Mouse (Mus musculus): ENCODE data around the gene Ccdc73. TPM values are rescaled to one million over a fixed set of nuclear protein-coding genes. Genes with fewer than 3 reads are reported as not detected.

Ccdc73 gene
- total and polyA plus RNA-seq, 3 experiments, result 2.2 to 5.1 (median 2.2) TPM

DNA sequence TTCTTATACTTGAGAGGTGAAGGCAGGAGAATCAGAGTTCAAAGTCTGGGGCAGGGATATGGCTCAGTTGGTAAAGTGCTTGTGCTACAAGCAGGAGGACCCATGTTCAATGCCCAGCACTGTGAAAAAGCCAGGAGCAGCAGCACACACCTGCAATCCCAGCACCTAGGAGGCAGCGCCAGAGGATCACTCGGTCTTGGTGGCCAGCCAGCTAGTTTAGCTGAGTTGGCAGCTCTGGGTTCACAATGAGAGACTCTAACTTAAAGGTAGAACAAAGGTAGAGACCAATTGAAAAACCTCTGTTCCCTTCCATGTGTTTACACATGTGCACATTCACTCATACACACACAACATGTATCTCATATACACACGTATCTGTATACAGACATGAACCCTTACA lies 1.5 kb downstream of the Ccdc73 start:
- Histone ChIP-seq H3K27me3 (replicated peaks) (no peaks in the 10 kb centered on the region), H3K79me2 (replicated peaks; ENCODE audit: control insufficient read depth, extremely low read depth, insufficient read depth, poor library complexity, severe bottlenecking) (no peaks in the 10 kb centered on the region), H3K36me3 (replicated peaks in 1 of 2; ENCODE audit: control insufficient read depth in 1 of 2, insufficient read depth in 1 of 2, low read length in 1 of 2) (no peaks in the 10 kb centered on the region), H3K9me3 (replicated peaks; ENCODE audit: low read length) (peaks cover 7% of the 10 kb centered on the region), H3K27ac (ENCODE audit: insufficient read depth, low read depth) (no peak overlapping the region), H3K4me2 (ENCODE audit: insufficient read depth, low read depth, poor library complexity, severe bottlenecking) (no peak overlapping the region), H3K4me3 (replicated peaks in 1 of 3; ENCODE audit: low read depth in 2 of 3, low read length in 2 of 3, poor library complexity in 1 of 3) (no peak overlapping the region), H3K9ac (ENCODE audit: insufficient read depth, low read depth) (no peak overlapping the region), H3K4me1 (ENCODE audit: control insufficient read depth in 1 of 2, insufficient read depth in 2 of 2) (no peaks in the 10 kb centered on the region)
- in situ Hi-C loops (cut with MboI; ENCODE audit: low pct_ligation_motif_present, low pct_unique_long_range_greater_than_20kb, low sequenced_read_pairs), result no loop called here
- dilution Hi-C loops (cut with MboI; ENCODE audit: extremely low pct_ligation_motif_present, extremely low pct_unique_long_range_greater_than_20kb, low sequenced_read_pairs), result no loop called here
- TF ChIP-seq TCF12 (IDR thresholded peaks at IDR 0.05; ENCODE audit: low read depth, low read length) (no peak), MAZ (IDR thresholded peaks at IDR 0.05; ENCODE audit: low read depth, low read length) (no peak)
- DNase-seq (ENCODE audit: extremely low read depth), result no peak

DNA sequence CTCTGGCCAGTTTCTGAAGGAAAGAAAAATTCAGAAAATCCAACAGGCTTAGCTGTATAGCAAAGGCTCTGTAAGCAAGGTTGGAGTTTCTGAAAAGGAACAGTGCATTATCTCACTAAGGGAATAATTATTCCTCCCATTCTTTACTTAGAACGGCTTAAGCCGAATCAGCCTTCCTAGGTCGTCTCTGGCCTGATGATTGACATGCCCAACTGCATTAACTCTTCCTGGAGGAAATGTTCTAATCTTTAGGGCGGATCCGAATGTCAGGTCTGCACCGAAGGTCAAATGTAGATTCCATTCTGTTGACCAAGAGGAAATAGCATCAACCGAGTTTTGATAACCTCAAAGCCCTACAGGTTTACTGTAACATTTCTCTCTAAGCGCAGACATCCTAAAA lies 11.2 kb downstream of the Ccdc73 start:
- dilution Hi-C loops (cut with MboI; ENCODE audit: extremely low pct_ligation_motif_present, extremely low pct_unique_long_range_greater_than_20kb, low sequenced_read_pairs), result no loop called here
- no peak overlapping the region for H3K9ac ChIP-seq (ENCODE audit: insufficient read depth, low read depth)

DNA sequence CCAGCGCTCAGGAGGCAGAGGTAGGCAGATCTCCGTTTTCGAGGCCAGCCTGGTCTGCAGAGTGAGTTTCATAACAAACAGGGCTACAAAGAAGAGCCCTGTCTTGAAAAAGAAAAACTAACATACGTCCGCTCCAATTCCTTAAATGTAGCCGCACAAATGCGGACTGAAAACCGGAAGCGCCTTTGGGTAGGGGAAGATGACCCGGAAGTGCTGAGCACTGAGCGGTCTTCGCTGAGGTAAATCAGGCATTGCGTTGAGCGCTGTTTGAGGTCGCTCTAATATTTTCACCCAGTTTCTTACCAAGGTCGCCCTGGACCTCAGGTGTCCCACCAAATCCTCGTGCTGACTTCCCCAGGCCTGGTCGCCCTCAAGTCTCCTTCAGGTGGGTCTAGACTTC lies 18.5 kb downstream of the Ccdc73 start:
- dilution Hi-C loops (cut with MboI; ENCODE audit: extremely low pct_ligation_motif_present, extremely low pct_unique_long_range_greater_than_20kb, low sequenced_read_pairs) (no loop called here), in situ Hi-C loops (cut with MboI; ENCODE audit: low pct_ligation_motif_present, low pct_unique_long_range_greater_than_20kb, low sequenced_read_pairs) (no loop called here)
- Histone ChIP-seq H3K27ac (ENCODE audit: insufficient read depth, low read depth) (no peak overlapping the region), H3K79me2 (replicated peaks; ENCODE audit: control insufficient read depth, extremely low read depth, insufficient read depth, poor library complexity, severe bottlenecking) (no peaks in the 10 kb centered on the region), H3K36me3 (replicated peaks in 1 of 2; ENCODE audit: control insufficient read depth in 1 of 2, insufficient read depth in 1 of 2, low read length in 1 of 2) (no peaks in the 10 kb centered on the region), H3K4me1 (ENCODE audit: control insufficient read depth in 1 of 2, insufficient read depth in 2 of 2) (no peaks in the 10 kb centered on the region), H3K9me3 (replicated peaks; ENCODE audit: low read length) (no peaks in the 10 kb centered on the region), H3K27me3 (replicated peaks) (no peaks in the 10 kb centered on the region), H3K4me3 (replicated peaks in 1 of 3; ENCODE audit: low read depth in 2 of 3, low read length in 2 of 3, poor library complexity in 1 of 3) (no peak overlapping the region), H3K9ac (ENCODE audit: insufficient read depth, low read depth) (no peak overlapping the region), H3K4me2 (ENCODE audit: insufficient read depth, low read depth, poor library complexity, severe bottlenecking) (no peak overlapping the region)
- DNase-seq (ENCODE audit: extremely low read depth), result no peak
- TF ChIP-seq GABPA (IDR thresholded peaks at IDR 0.05; ENCODE audit: insufficient replicate concordance, low read depth, low read length), result no peak
- no peak for TF ChIP-seq ZMIZ1 (IDR thresholded peaks at IDR 0.05; ENCODE audit: low read depth, low read length)
- no peak for TF ChIP-seq PAX5 (IDR thresholded peaks at IDR 0.05; ENCODE audit: low read length)
- TF ChIP-seq E2F4 (IDR thresholded peaks at IDR 0.05; ENCODE audit: insufficient replicate concordance, low read depth, low read length), result no peak
- no peak for TF ChIP-seq JUND (conservative IDR thresholded peaks at IDR 0.05; ENCODE audit: low read depth, low read length)
- TF ChIP-seq CHD2 (IDR thresholded peaks at IDR 0.05; ENCODE audit: low read length), result no peak

More for the DNA sequence above, 11.2 kb downstream of the Ccdc73 start:
- no peak overlapping the region for H3K27ac ChIP-seq (ENCODE audit: insufficient read depth, low read depth)
- H3K4me3 ChIP-seq (replicated peaks in 1 of 3; ENCODE audit: low read depth in 2 of 3, low read length in 2 of 3, poor library complexity in 1 of 3), result no peak overlapping the region
- H3K4me2 ChIP-seq (ENCODE audit: insufficient read depth, low read depth, poor library complexity, severe bottlenecking), result no peak overlapping the region
- no peaks in the 10 kb centered on the region for H3K79me2 ChIP-seq (replicated peaks; ENCODE audit: control insufficient read depth, extremely low read depth, insufficient read depth, poor library complexity, severe bottlenecking)
- in situ Hi-C loops (cut with MboI; ENCODE audit: low pct_ligation_motif_present, low pct_unique_long_range_greater_than_20kb, low sequenced_read_pairs), result no loop called here
- H3K4me1 ChIP-seq (ENCODE audit: control insufficient read depth in 1 of 2, insufficient read depth in 2 of 2), result no peaks in the 10 kb centered on the region
- no peaks in the 10 kb centered on the region for H3K9me3 ChIP-seq (replicated peaks; ENCODE audit: low read length)
- no peak for DNase-seq (ENCODE audit: extremely low read depth)
- no peaks in the 10 kb centered on the region for H3K36me3 ChIP-seq (replicated peaks in 1 of 2; ENCODE audit: control insufficient read depth in 1 of 2, insufficient read depth in 1 of 2, low read length in 1 of 2)
- no peak for TF ChIP-seq TCF12 (IDR thresholded peaks at IDR 0.05; ENCODE audit: low read depth, low read length)
- TF ChIP-seq EP300 (IDR thresholded peaks at IDR 0.05; ENCODE audit: low read length), result no peak
- no peak for TF ChIP-seq GABPA (IDR thresholded peaks at IDR 0.05; ENCODE audit: insufficient replicate concordance, low read depth, low read length)
- no peak for TF ChIP-seq TBP (conservative IDR thresholded peaks at IDR 0.05; ENCODE audit: low read depth, low read length)
- no peak for TF ChIP-seq CHD2 (IDR thresholded peaks at IDR 0.05; ENCODE audit: low read length)
- TF ChIP-seq USF1 (IDR thresholded peaks at IDR 0.05; ENCODE audit: low read depth, low read length), result no peak
- TF ChIP-seq CTCF (conservative IDR thresholded peaks at IDR 0.05 in 1 of 2, IDR thresholded peaks at IDR 0.05 in 1 of 2; ENCODE audit: low read depth in 2 of 2, low read length in 2 of 2), result no peak
- TF ChIP-seq RAD21 (IDR thresholded peaks at IDR 0.05; ENCODE audit: low read depth, low read length), result no peak
- TF ChIP-seq ZKSCAN1 (IDR thresholded peaks at IDR 0.05; ENCODE audit: borderline replicate concordance, low read depth, low read length), result no peak
- TF ChIP-seq MAZ (IDR thresholded peaks at IDR 0.05; ENCODE audit: low read depth, low read length), result no peak
- no peak for TF ChIP-seq KAT2A (IDR thresholded peaks at IDR 0.05; ENCODE audit: insufficient replicate concordance, low read length)
- no peak for TF ChIP-seq ETS1 (conservative IDR thresholded peaks at IDR 0.05; ENCODE audit: low read depth, low read length)
- TF ChIP-seq USF2 (conservative IDR thresholded peaks at IDR 0.05; ENCODE audit: low read depth, low read length), result no peak
- TF ChIP-seq POLR2AphosphoS2 (IDR thresholded peaks at IDR 0.05; ENCODE audit: low read depth, low read length), result no peak
- TF ChIP-seq RCOR1 (conservative IDR thresholded peaks at IDR 0.05; ENCODE audit: low read depth, low read length), result no peak
- no peak for TF ChIP-seq E2F4 (IDR thresholded peaks at IDR 0.05; ENCODE audit: insufficient replicate concordance, low read depth, low read length)
- no peaks in the 10 kb centered on the region for H3K27me3 ChIP-seq (replicated peaks)

Measured in CH12.LX (cell line).